Mouse (Mus musculus) liver, adult 2 months (tissue): ENCODE measurements around the gene Lsm12. TPM values are rescaled to one million over a fixed set of nuclear protein-coding genes. Genes with fewer than 3 reads are reported as not detected.
A peak's percentile ranks its signal among the peaks of the same experiment; 100 is the strongest.

ENCODE experiments used
- DNase-seq: peaks from one replicate; pipeline ENCODE4 v3.0.0-alpha.2; 2011; ENCODE audit warnings: low read depth, low spot score; ENCODE audit errors: extremely low read depth
- H3K27ac ChIP-seq: fragments of 200-500 bp; replicated peaks from 2 replicates; pipeline ENCODE4 v1.5.1; 2012; ENCODE audit warnings: low read depth, mild to moderate bottlenecking, control low read depth, inconsistent platforms, low read length; ENCODE audit not compliant: insufficient read depth
- H3K27me3 ChIP-seq: fragments of 200-500 bp; 2 replicates; pipeline ENCODE4 v1.6.1; 2012; ENCODE audit warnings: mild to moderate bottlenecking, moderate library complexity, low read length, inconsistent platforms; ENCODE audit not compliant: control insufficient read depth, insufficient read depth
- H3K36me3 ChIP-seq: fragments of 200-500 bp; 2 replicates; pipeline ENCODE4 v1.6.1; 2012; ENCODE audit warnings: low read length, inconsistent platforms; ENCODE audit not compliant: control insufficient read depth, insufficient read depth
- H3K4me1 ChIP-seq: fragments of 200-500 bp; 2 replicates; pipeline ENCODE4 v1.6.1; 2011; ENCODE audit warnings: low read length; ENCODE audit not compliant: control insufficient read depth, insufficient read depth
- H3K4me3 ChIP-seq: fragments of 200-500 bp; 2 replicates; pipeline ENCODE4 v1.5.1; 2011; ENCODE audit warnings: low read depth, mild to moderate bottlenecking, control low read depth, low read length, moderate library complexity; ENCODE audit not compliant: insufficient read depth
- H3K79me2 ChIP-seq: fragments of 200-500 bp; 2 replicates; pipeline ENCODE4 v1.6.1; 2012; ENCODE audit warnings: inconsistent platforms, mild to moderate bottlenecking, low read length, moderate library complexity; ENCODE audit not compliant: control insufficient read depth, insufficient read depth
- H3K9ac ChIP-seq: fragments of 200-500 bp; 2 replicates; pipeline ENCODE4 v1.6.1; 2012; ENCODE audit warnings: low read depth, mild to moderate bottlenecking, control low read depth, inconsistent platforms, low read length
- CTCF ChIP-seq: fragments of 200-500 bp; IDR thresholded peaks from 2 replicates; pipeline ENCODE4 v1.5.1; 2011; ENCODE audit warnings: low read depth, low read length, control low read depth
- POLR2A ChIP-seq: fragments of 200-500 bp; IDR thresholded peaks from 2 replicates; pipeline ENCODE4 v1.6.1; 2011; ENCODE audit warnings: low read length, control low read depth; ENCODE audit not compliant: insufficient read depth; ENCODE audit errors: extremely low read depth
- WGBS: fragments of 180-500 bp; shearing (Covaris S2); methylation state at CpG from one replicate; pipeline ENCODE4 v1.1.7; 2018; 5-methylcytosine and 5-hydroxymethylcytosine counted together
- polyA plus RNA-seq: library from polyadenylated mRNA; depleted of rRNA; stranded (reverse); fragments of >200 nt; gene quantifications from 2 replicates; pipeline ENCODE4 v1.2.3, GENCODE M21; 2012
- total RNA-seq: library from RNA; depleted of rRNA; stranded (reverse); fragments of >200 nt; gene quantifications from 2 replicates; pipeline ENCODE4 v1.2.3, GENCODE M21; 2014

Lsm12 gene
- total and polyA plus RNA-seq, 2 experiments: 11.4 to 24.5 TPM

DNA sequence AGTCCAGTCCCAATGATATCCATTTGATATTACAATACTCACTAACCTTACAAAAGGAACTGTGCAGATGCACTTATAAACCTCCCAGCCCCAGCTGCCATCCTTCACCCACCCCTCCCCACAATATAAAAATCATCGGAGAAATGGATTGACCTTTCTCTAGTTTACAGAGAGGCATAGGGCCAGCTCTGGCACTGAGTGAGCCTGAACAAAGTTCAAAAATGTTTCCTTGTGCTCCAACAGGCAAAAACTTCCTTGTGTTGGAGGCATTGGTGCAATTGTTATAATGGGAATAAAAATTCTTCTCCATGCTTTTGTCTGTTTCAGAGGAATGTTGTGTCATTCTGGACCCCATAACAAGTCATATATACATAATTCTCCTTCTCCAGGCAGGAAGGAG lies 1.1 kb upstream of the Lsm12 start:
- Histone ChIP-seq H3K9ac (no peak overlapping the region), H3K36me3 (peaks cover 5% of the 10 kb centered on the region; the same call in 1 of the 2 replicates), H3K27me3 (no peaks in the 10 kb centered on the region), H3K4me3 (no peak overlapping the region), H3K79me2 (peaks cover 19% of the 10 kb centered on the region), H3K4me1 (peaks cover 24% of the 10 kb centered on the region), H3K27ac (peak overlapping the region; percentile 32)
- TF ChIP-seq POLR2A (no peak), CTCF (no peak)
- WGBS: 21% methylated on average over 1 of the region's 1 CpGs
- peak; percentile 80 for DNase-seq

DNA sequence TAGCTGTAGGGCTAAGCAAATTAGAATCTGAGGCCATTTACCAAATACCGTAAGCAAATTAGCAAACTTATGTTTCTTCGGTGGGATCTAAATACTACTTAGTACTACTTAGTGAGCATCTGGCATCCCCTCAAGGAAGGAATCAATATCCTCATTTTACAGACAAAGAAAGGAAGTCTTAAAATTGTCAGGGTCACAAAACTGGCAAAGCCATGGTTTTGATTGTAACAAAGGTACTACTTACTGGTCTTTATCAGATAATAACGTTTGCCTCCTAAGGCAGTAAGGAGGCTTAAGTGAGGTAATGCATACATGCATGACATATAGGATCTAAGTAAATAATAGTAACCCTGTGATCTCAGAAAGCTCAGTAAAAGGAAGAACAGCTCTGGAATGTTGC lies 581 bp upstream of the Lsm12 start:
- Histone ChIP-seq H3K27me3 (no peaks in the 10 kb centered on the region), H3K79me2 (peaks cover 20% of the 10 kb centered on the region), H3K9ac (no peak overlapping the region), H3K27ac (no peak overlapping the region), H3K4me3 (no peak overlapping the region; the same call in 1 of the 2 replicates), H3K4me1 (peaks cover 22% of the 10 kb centered on the region), H3K36me3 (peaks cover 8% of the 10 kb centered on the region)
- TF ChIP-seq POLR2A (no peak), CTCF (no peak)
- DNase-seq: peak; percentile 18
- 37% methylated on average over 3 of the region's 3 CpGs for WGBS

GRCm38 (mm10) chr11:102184253-102184645 lies 847 bp downstream of the Lsm12 start:
- peak overlapping the region; percentile 42 for H3K27ac ChIP-seq
- H3K4me1 ChIP-seq: peaks cover 19% of the 10 kb centered on the region
- H3K4me3 ChIP-seq: peak overlapping the region; percentile 92
- peaks cover 10% of the 10 kb centered on the region for H3K36me3 ChIP-seq
- peak overlapping the region; percentile 95 for H3K9ac ChIP-seq
- H3K27me3 ChIP-seq: no peaks in the 10 kb centered on the region
- peak; percentile 26 for DNase-seq
- TF ChIP-seq CTCF: no peak
- no peak for TF ChIP-seq POLR2A
- H3K79me2 ChIP-seq: peaks cover 23% of the 10 kb centered on the region
- 4% methylated on average over 7 of the region's 7 CpGs for WGBS

- H3K4me3 ChIP-seq: no peak overlapping the region
- no peak for TF ChIP-seq POLR2A
- no peak for TF ChIP-seq CTCF
- H3K9ac ChIP-seq: no peak overlapping the region
- peaks cover 24% of the 10 kb centered on the region for H3K4me1 ChIP-seq
- peak overlapping the region; percentile 14; the same call in 1 of the 2 replicates for H3K27ac ChIP-seq
- no peak for DNase-seq
- H3K36me3 ChIP-seq: peaks cover 18% of the 10 kb centered on the region
- no peaks in the 10 kb centered on the region for H3K27me3 ChIP-seq
- H3K79me2 ChIP-seq: peaks cover 43% of the 10 kb centered on the region
Observed at GRCm38 (mm10) chr11:102179836-102180235, 5.3 kb downstream of the Lsm12 start.

DNA sequence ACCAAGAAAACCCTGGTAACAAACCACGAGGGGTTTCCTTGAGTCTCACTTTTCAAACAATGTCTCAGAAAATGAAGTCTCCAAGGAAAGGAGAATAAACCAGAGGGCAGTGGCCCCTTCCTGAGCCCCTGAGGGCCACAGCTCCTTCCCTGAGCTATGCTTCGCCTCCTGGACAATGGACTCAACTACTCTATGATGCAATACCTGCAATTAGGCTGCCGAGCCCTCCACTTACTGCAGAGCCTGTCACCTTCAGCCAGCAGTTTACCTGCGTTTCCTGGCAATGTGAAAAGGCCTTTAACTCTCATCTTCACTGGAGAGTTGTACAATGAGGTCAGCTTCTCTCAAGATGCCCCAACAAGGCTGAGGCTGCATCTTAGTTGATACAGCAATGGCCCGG lies 16.4 kb downstream of the Lsm12 start:
- no peak for TF ChIP-seq CTCF
- no peak for TF ChIP-seq POLR2A
- 36% methylated on average over 5 of the region's 5 CpGs for WGBS

DNA sequence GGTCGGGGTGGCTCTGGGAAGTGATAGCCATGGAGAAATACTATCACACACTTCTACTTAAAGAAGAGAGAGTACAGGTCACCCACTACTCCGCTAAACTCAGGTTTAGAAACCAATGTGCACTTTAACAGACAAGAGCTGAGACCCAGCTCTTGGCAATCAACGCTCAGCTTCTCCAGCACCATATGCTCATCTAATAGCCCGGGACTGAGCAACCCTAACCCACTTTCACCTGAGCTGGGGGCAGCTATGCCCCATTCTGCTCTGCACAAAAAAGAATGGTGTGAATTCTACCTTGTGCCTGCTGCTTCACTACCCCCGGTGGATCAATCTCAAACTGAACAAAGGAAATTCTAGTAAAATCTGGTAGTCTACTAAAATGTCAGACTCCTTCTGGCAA lies 17.6 kb downstream of the Lsm12 start:
- DNase-seq: no peak
- Histone ChIP-seq H3K27me3 (no peaks in the 10 kb centered on the region), H3K79me2 (peaks cover 7% of the 10 kb centered on the region; the same call in 1 of the 2 replicates)

More for the DNA sequence above, 16.4 kb downstream of the Lsm12 start:
- Histone ChIP-seq H3K4me3 (no peak overlapping the region), H3K9ac (no peak overlapping the region), H3K27ac (no peak overlapping the region), H3K27me3 (no peaks in the 10 kb centered on the region), H3K4me1 (peaks cover 6% of the 10 kb centered on the region), H3K79me2 (peaks cover 13% of the 10 kb centered on the region; the same call in 1 of the 2 replicates), H3K36me3 (peaks cover 11% of the 10 kb centered on the region; the same call in 1 of the 2 replicates)
- peak; percentile 69 for DNase-seq

More for the DNA sequence above, 17.6 kb downstream of the Lsm12 start:
- Histone ChIP-seq H3K36me3 (peaks cover 20% of the 10 kb centered on the region), H3K4me1 (peaks cover 6% of the 10 kb centered on the region), H3K27ac (no peak overlapping the region), H3K4me3 (no peak overlapping the region), H3K9ac (no peak overlapping the region)
- 90% methylated on average over 5 of the region's 5 CpGs for WGBS
- TF ChIP-seq CTCF (no peak), POLR2A (no peak)
